Mouse (Mus musculus): ENCODE results near the gene Lpar2. TPM values are rescaled to one million over a fixed set of nuclear protein-coding genes. Genes with fewer than 3 reads are reported as not detected.

Gene Lpar2
- total and polyA plus RNA-seq, 3 experiments, result 0.77 to 2.8 TPM; not detected in 1

- no peak for DNase-seq (ENCODE audit: low read depth, low spot score)
These were observed 27.3 kb upstream of the Lpar2 start for GRCm38 (mm10) chr8:69794901-69795300.

DNA sequence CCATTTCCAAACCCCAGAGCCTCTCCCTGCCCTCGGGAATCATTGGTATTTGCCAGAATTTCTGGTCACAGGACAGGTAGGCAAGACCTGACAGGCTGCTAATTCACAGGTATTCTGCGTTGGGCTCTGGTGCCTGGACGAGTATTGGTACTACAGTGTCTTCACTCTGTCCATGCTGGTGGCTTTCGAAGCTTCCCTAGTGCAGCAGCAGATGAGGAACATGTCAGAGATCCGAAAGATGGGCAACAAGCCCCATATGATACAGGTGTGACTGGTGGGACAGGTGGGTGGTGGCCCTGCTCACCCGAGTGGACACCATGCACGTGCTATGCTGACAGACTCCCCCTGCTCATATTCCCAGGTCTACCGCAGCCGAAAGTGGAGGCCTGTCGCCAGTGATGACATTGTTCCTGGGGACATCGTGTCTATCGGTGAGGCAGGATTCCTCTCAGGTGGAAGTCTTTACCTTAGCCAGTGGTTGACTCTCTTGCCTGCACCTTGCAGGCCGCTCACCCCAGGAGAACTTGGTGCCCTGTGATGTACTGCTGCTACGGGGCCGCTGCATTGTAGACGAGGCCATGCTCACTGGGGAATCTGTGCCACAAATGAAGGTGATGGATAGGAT is 25.4 kb upstream of the Lpar2 start:
- no peak for TF ChIP-seq ELF1 (IDR thresholded peaks at IDR 0.05; ENCODE audit: low read depth, low read length)
- no peak for TF ChIP-seq SIN3A (IDR thresholded peaks at IDR 0.05; ENCODE audit: low read length)
- no peak for TF ChIP-seq KAT2A (conservative IDR thresholded peaks at IDR 0.05; ENCODE audit: low read depth, low read length)
- TF ChIP-seq RAD21 (IDR thresholded peaks at IDR 0.05; ENCODE audit: low read depth, low read length), result no peak
- TF ChIP-seq BHLHE40 (IDR thresholded peaks at IDR 0.05; ENCODE audit: borderline replicate concordance, low read depth, low read length), result no peak
- TF ChIP-seq POLR2A (IDR thresholded peaks at IDR 0.05; ENCODE audit: control insufficient read depth in 1 of 2, insufficient read depth in 1 of 2, low read depth in 1 of 2, low read length in 2 of 2, poor library complexity in 1 of 2), result no peak
- TF ChIP-seq MAZ (IDR thresholded peaks at IDR 0.05; ENCODE audit: low read depth, low read length), result no peak
- TF ChIP-seq TBP (IDR thresholded peaks at IDR 0.05; ENCODE audit: low read depth, low read length), result no peak
- no peak for TF ChIP-seq GABPA (IDR thresholded peaks at IDR 0.05; ENCODE audit: low read depth, low read length)
- TF ChIP-seq ETS1 (IDR thresholded peaks at IDR 0.05; ENCODE audit: low read depth, low read length), result no peak
- Histone ChIP-seq H3K4me3 (ENCODE audit: control insufficient read depth in 1 of 2, insufficient read depth in 1 of 2, low read depth in 2 of 2, low read length in 2 of 2) (no peak overlapping the region), H3K4me1 (ENCODE audit: control insufficient read depth in 1 of 2, insufficient read depth in 2 of 2, low read length in 2 of 2) (peaks cover 2 to 7% of the 10 kb centered on the region in 2 experiments; a peak in 3 of 4 replicates), H3K9me3 (replicated peaks; ENCODE audit: insufficient read depth, low read length) (no peaks in the 10 kb centered on the region), H3K36me3 (ENCODE audit: control insufficient read depth in 1 of 2, insufficient read depth in 2 of 2, low read length in 2 of 2) (peaks cover 5 to 11% of the 10 kb centered on the region in 2 experiments), H3K27ac (ENCODE audit: control insufficient read depth, low read depth, low read length) (no peak overlapping the region), H3K9ac (ENCODE audit: control insufficient read depth, low read depth, low read length, poor library complexity, severe bottlenecking) (no peak overlapping the region), H3K27me3 (ENCODE audit: control insufficient read depth in 1 of 2, insufficient read depth in 2 of 2, low read length in 2 of 2) (no peaks in the 10 kb centered on the region), H3K79me2 (ENCODE audit: control insufficient read depth, insufficient read depth, low read length, poor library complexity) (peaks cover 20% of the 10 kb centered on the region)
- no peak for DNase-seq (ENCODE audit: low read depth, low spot score)

More at GRCm38 (mm10) chr8:69794901-69795300, 27.3 kb upstream of the Lpar2 start:
- Histone ChIP-seq H3K9me3 (replicated peaks; ENCODE audit: insufficient read depth, low read length) (no peaks in the 10 kb centered on the region), H3K9ac (ENCODE audit: control insufficient read depth, low read depth, low read length, poor library complexity, severe bottlenecking) (no peak overlapping the region), H3K27ac (ENCODE audit: control insufficient read depth, low read depth, low read length) (no peak overlapping the region), H3K4me3 (ENCODE audit: control insufficient read depth in 1 of 2, insufficient read depth in 1 of 2, low read depth in 2 of 2, low read length in 2 of 2) (no peak overlapping the region), H3K4me1 (ENCODE audit: control insufficient read depth in 1 of 2, insufficient read depth in 2 of 2, low read length in 2 of 2) (peaks cover 4 to 7% of the 10 kb centered on the region in 2 experiments; a peak in 3 of 4 replicates), H3K79me2 (ENCODE audit: control insufficient read depth, insufficient read depth, low read length, poor library complexity) (peaks cover 31% of the 10 kb centered on the region), H3K27me3 (ENCODE audit: control insufficient read depth in 1 of 2, insufficient read depth in 2 of 2, low read length in 2 of 2) (no peaks in the 10 kb centered on the region), H3K36me3 (ENCODE audit: control insufficient read depth in 1 of 2, insufficient read depth in 2 of 2, low read length in 2 of 2) (peaks cover 5 to 11% of the 10 kb centered on the region in 2 experiments)
- TF ChIP-seq GATA1 (IDR thresholded peaks at IDR 0.05; ENCODE audit: low read depth, low read length), result no peak
- TF ChIP-seq USF2 (IDR thresholded peaks at IDR 0.05; ENCODE audit: borderline replicate concordance in 1 of 2, insufficient read depth in 1 of 2, low read depth in 1 of 2, low read length in 2 of 2), result no peak
- no peak for TF ChIP-seq CHD2 (IDR thresholded peaks at IDR 0.05; ENCODE audit: low read length)
- no peak for TF ChIP-seq SMC3 (IDR thresholded peaks at IDR 0.05; ENCODE audit: low read depth, low read length)
- TF ChIP-seq ZC3H11A (IDR thresholded peaks at IDR 0.05; ENCODE audit: low read depth, low read length), result no peak
- TF ChIP-seq CHD1 (IDR thresholded peaks at IDR 0.05; ENCODE audit: low read depth, low read length), result no peak
- no peak for TF ChIP-seq RAD21 (IDR thresholded peaks at IDR 0.05; ENCODE audit: low read depth, low read length)
- TF ChIP-seq E2F4 (IDR thresholded peaks at IDR 0.05; ENCODE audit: borderline replicate concordance, low read depth, low read length), result no peak
- TF ChIP-seq NELFE (IDR thresholded peaks at IDR 0.05; ENCODE audit: low read depth, low read length), result no peak
- no peak for TF ChIP-seq POLR2AphosphoS5 (IDR thresholded peaks at IDR 0.05; ENCODE audit: borderline replicate concordance, low read depth, low read length)
- TF ChIP-seq UBTF (IDR thresholded peaks at IDR 0.05; ENCODE audit: borderline replicate concordance, insufficient read depth, low read depth, low read length), result no peak
- TF ChIP-seq POLR2A (IDR thresholded peaks at IDR 0.05; ENCODE audit: control insufficient read depth in 1 of 2, insufficient read depth in 1 of 2, low read depth in 1 of 2, low read length in 2 of 2, poor library complexity in 1 of 2), result no peak
- no peak for TF ChIP-seq CTCF (IDR thresholded peaks at IDR 0.05 in 2 of 3, conservative IDR thresholded peaks at IDR 0.05 in 1 of 3; ENCODE audit: control insufficient read depth in 1 of 3, insufficient read depth in 1 of 3, low read depth in 2 of 3, low read length in 3 of 3, poor library complexity in 1 of 3, severe bottlenecking in 1 of 3)
- TF ChIP-seq MEF2A (IDR thresholded peaks at IDR 0.05; ENCODE audit: extremely low read depth, insufficient replicate concordance, low read depth, low read length, poor library complexity, severe bottlenecking), result no peak
- TF ChIP-seq JUND (IDR thresholded peaks at IDR 0.05; ENCODE audit: low read depth, low read length), result no peak
- no peak for TF ChIP-seq TCF12 (IDR thresholded peaks at IDR 0.05; ENCODE audit: low read depth, low read length)
- TF ChIP-seq MAZ (IDR thresholded peaks at IDR 0.05; ENCODE audit: low read depth, low read length), result no peak
- no peak for TF ChIP-seq KAT2A (conservative IDR thresholded peaks at IDR 0.05; ENCODE audit: low read depth, low read length)
- no peak for TF ChIP-seq SIN3A (IDR thresholded peaks at IDR 0.05; ENCODE audit: low read length)
- no peak for TF ChIP-seq ELF1 (IDR thresholded peaks at IDR 0.05; ENCODE audit: low read depth, low read length)

Measured in MEL (cell line).